Mouse (Mus musculus) lung, postnatal 4 days (tissue): ENCODE results near the gene S100a6.
A peak's percentile ranks its signal among the peaks of the same experiment; 100 is the strongest.

ENCODE experiments used
- DNase-seq, 2 experiments: peaks; one replicate each; pipeline ENCODE4 v3.0.0; 2021

Gene S100a6

DNA sequence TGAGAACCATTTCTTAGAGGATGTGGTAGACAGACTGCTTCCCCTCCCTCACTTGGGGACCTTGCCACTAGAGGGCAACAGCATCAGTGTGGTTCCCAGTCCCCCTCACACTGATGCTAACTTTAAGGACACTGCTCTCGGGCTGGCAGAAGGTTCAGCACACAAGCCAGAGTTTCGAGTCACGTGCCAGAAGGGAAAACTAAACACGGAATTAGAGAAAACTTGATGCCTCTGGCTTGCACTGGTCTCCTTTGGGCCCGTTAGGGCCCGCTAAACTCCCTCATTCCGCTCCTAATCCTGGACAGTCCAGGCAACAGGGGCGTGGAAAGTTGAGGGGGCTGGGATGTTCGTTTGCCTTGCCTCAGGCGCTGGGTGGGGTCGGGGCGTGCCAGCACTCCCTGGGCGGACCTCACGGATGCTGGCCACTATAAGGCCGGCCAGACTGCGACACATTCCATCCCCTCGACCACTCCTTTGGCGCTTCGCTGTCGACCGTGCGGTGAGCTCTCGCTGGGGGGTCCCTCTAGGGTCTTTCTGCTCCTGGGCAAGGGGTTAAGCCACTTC, at the start of gene S100a6:
Gene S100a6, plus strand, starts transcription at position 155 of the 564 bp plus-strand sequence.
- DNase-seq = peak; percentile 82 to 83

DNA sequence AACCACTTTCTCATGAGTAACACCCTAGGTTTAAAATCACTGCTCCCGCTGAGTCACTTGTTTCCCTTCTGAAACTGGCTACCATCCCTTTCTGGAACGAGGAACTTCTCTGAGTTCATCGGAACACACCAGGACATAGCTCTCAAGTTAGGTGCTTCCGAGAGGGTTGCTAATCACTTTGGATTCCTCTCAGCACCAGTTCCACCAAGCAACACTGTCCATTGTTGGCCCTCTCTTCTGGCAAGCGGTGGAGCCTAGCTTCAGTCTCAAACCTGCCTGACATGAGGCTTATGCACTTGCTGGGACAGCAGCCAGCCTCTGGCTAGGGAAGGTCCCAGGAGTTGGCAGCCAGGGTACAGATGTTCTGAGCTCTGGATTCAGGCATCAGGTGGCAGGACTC, 38.0 kb upstream of the S100a6 start:
- no peak for DNase-seq

DNA sequence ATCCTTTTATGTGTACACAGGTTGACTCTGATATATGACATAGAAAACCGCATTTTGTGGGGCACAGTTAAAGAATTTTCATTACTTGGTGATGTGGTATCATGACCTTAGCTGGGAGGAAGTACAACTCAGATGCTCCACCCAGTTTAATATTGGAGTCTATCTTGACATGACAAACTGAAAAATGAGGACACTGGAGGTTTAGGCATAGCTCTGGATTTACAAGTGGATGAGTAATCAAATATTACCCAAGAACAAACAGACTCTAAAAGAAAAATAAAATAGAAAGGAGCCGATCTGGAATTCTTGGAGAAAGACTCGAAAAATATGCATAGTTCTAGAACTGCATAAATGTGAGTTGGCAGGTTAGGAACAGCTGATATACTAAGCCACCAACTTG, 37.4 kb upstream of the S100a6 start:
- no peak for DNase-seq

DNA sequence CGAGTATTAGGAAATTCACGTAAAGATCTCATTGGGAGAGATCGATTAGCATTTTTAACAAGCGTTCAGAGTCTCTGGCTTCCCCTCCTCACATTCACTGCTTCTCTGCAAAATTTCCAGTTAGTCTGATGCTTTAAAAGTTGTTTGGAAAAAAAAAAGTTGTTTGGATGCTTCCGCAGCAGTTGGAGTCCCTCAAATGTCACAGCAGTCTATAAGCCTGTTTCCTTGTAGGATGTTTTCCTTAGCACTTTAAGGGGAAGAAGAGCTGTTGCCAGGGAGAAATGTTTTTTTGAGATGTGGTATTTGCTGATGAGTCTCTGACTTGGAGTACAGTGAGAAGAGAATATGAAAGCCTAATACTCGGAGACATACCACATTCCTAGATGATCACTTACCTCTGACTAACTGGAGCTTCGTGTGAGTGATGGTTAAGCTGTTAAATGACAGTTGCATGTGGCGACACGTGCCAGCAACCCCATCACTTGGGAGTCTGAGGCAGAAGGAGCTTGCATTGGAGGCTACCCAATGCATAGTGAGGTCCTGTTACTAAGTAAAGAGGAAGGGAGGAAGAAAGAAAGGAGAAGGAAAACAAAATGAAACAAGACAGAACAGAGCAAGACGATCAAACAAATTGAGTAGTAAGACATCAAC, 36.2 kb upstream of the S100a6 start:
- DNase-seq = no peak

DNA sequence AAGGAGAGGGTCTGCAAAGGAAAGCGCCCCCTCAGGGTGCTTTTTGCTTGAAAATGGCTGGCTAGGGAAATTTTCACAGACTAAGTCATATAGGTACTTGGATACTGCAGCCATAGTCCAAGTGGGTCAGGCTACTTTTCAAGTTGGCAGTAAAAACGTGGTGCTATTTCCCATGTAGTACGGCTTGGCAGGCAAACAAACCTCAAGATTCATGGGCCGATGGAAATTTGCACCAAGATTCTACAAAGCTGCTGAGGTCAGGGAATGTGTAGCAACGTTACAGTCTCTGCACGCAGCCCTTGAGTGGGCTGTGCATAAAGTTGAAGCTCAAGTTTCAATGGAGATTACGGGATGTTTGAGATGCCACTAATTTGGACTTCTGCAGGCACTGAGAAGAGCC, 33.2 kb upstream of the S100a6 start:
- DNase-seq = no peak

DNA sequence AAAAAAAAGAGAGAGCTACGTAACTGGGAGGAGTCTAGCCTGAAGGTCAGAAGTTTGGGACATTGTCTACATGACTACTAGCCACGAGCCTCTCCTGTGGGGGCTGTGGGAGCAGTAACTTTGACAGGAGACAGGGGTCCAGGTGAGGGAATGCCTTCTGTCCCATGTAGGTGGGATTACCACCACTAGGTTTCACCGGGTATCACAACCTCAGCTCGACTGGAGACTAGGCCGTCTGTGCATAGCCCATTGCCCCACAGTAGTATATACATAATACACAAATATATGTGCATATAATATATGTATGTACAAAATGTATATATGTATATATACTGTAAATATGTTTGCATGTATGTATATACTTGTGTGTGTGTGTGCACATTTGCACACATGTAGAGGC, 31.5 kb upstream of the S100a6 start:
- DNase-seq = no peak

DNA sequence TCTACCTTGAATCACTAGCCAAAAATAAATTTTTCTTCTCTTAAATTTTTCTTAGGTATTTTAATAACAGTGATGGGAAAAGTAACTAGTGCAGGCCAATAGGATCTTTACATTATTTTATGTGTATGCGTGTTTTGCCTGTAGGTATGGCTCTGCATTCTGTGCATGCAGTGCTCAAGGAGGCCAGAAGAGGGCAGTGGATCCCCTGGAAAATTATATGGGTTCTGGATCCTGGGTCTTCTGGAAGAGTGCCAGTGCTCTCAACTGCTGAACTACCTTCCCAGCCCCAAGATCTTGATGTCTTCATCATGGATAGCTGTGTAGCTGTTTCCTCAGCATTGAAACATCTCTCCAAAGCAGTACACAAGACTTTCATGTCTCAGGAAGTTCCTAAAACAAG, 30.5 kb upstream of the S100a6 start:
- DNase-seq = no peak

DNA sequence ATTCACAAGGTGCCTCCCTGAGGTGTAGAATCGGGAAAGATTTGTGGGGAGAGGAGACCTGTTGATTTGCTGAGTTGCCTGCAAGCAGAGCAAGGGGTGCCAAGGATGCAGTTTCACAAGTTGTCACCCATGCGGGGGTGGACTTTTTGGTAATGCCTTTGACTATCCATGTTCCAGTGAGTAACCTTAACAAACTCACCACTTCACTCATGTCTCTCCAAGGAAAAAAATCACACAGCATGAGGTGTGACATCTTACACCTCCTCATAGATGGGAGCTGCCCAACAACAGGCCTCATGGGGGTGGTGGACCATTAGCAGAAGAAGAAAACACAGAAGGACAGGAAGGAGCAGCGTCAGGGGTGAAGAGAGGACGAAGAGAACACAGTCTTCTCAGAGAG, 30.1 kb upstream of the S100a6 start:
- no peak for DNase-seq

DNA sequence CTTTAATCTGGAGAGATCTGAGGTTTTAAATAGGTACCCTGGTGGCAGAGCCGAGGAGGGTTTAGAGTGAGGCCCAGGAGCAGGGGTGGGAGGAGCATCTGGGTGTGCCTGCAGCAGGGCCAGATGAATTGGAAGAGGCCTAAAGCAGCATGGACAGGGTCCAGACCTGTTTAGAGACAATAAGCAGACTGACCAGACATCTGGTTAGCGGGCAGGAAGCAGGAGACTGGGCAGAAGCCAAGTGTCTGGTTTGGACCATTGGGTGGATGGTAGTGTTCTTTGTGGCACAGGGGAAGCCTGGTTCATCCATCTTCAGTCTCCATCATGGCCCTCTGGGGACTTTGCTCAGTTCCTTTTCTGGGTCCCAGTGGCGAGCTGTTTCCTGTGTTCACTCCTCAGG, 28.8 kb upstream of the S100a6 start:
- peak in 1 of 2 experiments; percentile 6 for DNase-seq

DNA sequence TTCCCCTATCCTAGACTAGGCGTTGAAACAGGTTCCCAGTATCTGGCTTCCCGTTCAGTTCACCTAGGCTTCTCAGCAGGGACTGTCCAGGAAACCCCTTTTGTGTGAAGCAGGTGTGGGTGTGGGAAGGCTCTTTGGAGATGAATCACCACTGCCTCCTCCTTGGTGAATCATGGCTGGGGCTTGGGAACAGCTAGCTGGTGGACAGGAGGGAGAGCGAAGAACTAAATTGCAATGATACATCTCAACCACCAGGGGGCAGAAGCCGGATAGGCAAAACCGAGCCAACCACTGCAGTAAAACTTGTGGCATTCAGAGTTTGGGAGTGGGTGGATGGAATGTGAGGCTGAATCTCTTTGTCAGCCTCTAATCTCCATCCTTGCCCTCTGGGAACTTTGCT, 27.1 kb upstream of the S100a6 start:
- peak; percentile 59 to 80 for DNase-seq

DNA sequence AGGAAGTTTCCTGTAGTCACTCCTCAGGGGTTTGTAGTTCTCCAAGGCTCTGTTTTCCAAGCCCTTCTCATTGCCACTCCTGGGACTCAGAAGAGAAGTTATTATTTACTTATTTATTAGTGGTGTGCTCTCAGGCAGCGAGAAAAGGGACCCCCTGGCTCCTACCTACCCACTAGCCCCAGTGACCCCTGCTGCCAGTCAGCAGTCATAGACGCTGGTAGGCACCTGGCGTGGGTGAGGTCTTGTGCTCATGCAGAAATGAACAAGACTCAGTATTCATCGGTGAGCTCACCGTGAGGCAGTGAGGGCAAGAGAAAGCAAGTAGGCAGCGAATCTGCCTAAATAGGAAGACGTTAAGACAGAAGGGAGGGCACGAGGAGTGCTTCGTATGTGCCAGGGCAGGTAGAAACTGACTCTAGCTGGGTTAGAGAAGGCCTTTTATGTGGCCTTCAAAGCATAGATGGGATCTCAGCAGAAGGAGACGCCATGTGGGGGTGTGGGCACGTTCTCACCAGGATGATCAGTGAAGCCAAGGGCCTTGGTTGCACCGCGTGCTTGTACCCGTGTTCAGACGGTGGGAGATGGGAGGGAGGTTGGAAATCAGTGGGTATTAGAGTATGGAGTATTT, 26.6 kb upstream of the S100a6 start:
- no peak for DNase-seq

DNA sequence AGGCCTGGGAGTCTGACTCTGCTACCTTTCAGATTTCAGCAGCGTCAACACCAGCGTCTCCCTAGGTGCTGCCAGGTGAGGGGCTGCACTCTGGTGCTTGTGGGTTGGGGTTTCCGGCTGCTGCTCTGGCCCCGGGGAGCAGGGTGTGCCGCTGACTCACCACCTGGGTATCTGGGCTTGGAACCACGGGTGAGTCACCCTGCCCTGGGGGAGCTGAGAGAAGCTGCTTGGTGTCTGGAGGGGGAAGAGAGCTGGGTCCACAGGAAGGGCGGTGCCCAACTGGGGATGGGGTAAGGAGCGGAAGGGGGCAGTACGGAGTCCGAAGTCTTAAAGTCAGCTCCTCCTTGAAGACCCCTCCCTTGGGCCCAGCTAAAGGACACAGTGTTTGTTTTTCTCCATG, 25.8 kb upstream of the S100a6 start:
- peak; percentile 82 to 90 for DNase-seq

DNA sequence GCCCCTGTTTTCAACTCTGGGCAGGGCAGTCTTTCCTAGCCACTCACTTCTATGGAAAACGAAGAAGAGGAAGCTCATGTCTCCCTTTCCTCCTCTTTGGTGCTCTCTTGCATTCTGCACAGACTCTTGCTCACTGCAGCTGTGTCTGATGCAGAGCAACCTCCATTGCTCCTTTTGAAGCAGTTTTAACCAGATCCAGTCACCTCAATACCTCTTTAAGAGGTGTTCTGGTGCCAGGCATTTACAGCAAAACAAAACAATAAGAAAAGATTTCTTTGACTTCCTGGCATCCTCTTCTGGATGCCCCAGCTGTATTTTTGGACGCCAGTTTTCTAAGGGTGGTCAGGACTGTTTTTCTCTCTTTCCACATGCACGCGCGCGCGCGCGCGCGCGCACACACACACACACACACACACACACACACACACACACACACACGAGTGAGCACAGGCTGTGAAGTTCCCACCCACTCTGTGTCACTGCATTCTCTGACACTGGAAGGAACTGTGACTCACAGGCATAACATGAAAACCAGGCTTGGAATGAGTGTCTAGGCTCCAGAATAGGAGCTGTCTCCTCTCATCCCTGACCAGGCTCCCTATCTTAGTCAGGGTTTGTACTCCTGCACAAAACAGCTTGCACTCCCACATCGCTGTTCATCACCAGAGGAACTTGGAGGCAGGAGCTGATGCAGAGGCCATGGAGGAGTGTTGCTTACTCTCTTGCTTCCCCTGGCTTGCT, 25.2 kb upstream of the S100a6 start:
- DNase-seq = peak in 1 of 2 experiments; percentile 29

DNA sequence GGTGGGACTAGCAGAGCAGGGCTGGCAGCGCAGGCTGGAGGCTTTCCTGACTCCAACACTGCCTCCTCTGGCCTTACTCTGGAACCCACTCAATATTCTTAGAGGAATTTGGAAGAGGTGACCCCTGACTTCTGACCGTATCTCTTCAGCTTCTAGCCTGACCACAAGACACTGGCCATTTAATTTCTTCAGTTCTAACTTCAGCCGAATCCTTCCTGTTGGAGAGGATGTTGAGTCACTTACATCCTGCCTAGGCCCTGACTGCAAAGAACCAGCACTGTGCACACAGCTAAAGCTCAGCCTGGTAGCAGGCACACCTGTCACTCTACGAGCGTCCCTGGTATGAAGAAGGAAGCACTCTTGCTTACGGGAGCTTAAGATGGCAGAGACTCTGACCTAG, 23.3 kb upstream of the S100a6 start:
- DNase-seq = no peak

DNA sequence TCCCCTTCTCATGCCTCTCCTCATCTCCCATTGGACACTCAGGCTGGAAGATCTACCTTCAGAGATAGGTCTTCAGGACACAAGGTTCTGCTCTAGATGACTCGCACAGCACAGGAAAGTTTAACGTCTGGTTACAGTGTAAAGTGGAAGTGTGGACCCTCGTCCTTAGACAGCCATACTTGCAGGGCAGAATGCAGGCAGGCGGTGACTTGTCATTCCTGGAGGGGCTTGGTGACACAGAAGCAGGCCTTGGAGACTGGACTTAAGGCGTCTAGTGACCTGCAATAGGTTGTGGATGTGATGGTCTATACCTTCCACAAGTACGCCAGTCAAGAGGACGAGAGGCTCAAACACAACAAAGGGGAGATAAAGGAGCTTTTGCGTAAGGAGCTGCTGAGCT, 22.7 kb upstream of the S100a6 start, which contains the start of gene S100a2:
Gene S100a2, plus strand, starts transcription at position 301 of the 400 bp plus-strand sequence.
- DNase-seq = no peak

DNA sequence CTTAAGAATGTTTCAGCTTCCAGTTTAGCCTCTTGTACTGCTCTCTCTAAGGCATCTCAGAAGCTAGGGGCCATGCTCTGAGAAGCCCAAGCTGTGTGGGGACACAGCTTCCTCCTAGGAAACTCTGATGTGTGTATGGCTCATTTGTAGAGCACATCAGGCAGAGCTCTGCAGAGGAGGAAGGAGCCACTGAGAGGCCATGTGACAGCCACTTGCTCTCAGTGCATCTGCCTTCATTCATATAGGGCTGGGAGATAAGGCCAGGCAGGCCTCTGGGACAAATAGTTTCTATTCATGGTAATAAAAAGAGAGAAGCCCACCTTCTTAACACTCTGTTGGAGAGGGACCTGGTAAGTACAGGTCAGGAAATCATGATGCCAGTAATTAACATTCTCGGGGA, 18.2 kb upstream of the S100a6 start:
- DNase-seq = no peak

DNA sequence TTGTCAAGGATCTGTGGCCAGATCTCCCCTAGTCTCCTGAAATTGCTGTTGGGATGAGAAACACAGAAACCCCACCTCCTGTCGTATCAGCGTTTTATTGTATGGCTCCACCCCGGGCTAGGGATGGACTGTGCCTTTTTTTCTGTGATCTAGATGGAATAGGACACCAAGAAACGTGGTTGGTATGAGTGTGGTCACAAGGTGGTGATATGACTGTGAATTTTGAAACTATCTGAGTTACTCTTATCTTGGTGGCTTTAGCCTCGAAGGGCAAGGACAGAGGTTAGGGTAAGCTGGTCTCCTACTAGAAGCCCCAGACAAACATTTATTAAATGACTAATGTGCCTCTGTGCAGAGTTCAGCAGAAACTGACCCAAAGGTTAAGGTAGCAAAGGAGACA, 17.1 kb upstream of the S100a6 start:
- DNase-seq = no peak

DNA sequence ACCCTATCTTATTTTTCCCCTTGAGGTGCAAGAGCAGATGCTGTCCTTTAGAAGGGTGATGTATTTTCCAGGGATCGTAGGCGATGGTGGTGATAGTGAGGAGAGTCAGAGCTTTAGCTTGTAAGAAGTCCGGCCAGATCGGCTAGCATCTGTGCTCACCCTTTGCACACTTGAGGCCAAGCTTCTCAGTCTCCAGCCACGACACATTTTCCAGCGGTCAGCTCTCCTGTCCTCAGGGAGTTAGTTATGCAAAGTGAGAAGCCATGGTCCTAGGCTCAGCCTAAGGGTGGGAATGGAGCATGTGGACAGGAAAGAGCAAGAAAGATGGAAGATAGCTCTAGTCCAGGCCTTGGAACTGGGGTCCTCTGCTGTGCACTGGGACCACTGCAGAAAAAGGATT, 15.9 kb upstream of the S100a6 start:
- no peak for DNase-seq

DNA sequence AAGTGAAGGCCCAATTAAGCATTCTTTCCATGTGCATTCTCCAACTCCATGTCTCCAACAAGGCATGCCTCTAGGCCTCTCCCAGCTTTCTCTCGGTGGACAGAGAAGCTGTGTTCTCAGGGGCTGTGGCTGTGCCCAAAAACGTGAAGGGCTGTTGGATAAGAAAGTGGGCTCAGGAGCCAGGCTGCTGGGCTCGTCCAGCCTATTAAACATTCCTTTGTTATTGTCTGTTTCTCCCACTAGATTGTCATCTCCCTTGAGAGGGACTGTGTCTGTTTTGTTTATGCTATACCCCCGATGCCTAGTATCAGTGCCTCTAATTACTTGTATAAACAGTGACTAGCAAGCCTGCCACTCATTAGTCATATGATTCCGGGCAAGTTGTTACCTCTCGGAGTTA, 14.9 kb upstream of the S100a6 start:
- DNase-seq = no peak

DNA sequence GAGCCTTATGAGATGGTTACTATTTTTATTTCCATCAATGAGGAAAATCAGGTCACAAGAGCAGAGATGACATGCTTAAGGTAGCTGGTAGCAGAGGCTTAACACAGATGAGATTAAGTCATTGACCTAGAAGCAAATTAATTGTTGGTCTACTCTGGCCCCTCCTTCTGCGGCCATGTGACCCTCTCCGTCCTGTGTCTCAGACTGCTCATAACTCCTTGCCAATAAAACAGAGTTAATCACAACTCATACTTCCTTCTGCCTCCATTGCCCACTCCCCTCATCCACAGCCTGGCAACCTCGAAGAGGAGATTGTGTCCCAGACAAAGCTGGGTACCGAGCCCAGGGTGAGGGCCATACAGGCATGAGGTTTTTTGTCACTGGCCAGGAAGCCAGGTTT, 14.5 kb upstream of the S100a6 start:
- no peak for DNase-seq

DNA sequence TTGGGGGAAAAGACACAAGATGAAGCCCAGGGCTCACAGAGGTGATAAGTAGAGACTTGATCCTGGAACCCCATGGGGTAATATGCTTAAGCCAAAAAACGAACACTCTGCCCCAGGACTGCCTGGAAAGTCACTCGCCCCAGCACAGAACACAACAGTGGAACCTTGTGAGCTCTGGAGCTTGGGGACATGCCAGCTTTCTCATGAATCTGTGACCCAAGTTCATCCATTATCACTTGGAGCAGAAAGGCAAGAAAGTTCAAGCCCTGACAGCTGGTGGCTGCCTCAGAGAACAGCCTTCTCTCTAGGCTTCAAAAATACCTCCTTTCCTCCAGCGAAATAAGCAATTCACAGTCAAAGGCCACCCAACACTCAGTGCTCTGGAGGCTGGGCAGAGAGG, 13.3 kb upstream of the S100a6 start:
- DNase-seq = no peak

DNA sequence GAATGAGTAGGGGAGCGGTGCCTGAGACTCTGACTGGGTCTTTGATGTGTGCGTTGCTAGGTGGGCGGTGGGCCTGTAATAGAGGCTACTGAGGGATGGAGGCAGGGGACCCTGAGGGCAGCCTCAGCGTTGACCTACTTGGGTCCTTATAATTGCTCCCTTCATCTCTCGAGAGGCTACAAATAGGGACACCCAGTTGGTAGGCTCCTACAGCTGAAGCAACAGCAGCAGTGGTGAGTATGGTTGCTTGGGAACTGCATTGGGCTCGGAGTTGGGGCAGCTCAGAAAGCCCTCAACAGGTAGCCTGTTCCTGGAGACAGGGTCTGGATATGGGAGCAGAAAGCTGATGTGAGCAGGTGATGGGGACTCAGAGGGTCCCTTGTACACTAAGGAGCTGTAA, 12.6 kb upstream of the S100a6 start:
- DNase-seq = no peak

DNA sequence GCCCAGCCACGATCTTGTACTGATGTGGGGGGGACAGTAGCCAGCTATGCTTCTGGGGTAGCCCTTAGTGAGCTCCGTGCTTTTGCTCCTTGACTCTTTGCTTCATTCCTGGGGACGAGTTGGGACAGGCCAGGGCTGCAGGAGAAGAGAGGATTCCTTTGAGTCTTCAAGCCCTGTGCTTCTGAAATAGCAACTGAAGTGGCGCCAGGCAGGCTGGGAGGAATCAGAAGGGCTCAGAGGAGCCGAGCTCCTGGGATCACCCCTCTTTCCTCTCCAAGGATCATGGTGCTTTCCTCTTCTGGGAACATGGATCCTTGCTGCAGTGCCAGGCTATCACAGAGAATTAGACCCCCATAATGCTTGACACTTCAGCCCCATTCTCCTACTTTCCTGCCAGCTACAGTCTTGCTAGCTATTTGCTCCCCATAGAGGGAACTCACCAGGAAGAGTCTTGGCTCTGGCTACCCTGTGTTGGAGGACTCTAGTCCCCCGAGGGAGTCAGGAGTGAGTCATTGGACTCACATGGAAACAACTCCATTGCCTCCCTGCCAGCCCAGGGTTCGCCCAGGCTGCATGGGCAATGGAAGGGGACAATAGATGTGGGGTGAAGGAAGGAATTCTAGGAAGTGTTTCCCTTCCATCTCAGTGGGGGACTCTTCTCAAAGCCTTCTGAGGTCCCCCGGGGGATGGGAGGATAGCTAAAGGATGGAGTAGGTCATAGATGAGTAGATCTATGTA, 12.1 kb upstream of the S100a6 start:
- DNase-seq = no peak
